Mouse (Mus musculus) heart, adult 8-10 months (tissue): ENCODE measurements at regions not wholly inside any gene's neighbourhood (a gene's known extent, or its start where the extent isn't known, plus 50 kb on each side); places are given as distances from the start of the nearest gene placed in this dataset.

Experiments used
- DNase-seq: peaks from one replicate; pipeline ENCODE4 v3.0.0; 2022; ENCODE audit warnings: low spot score

DNA sequence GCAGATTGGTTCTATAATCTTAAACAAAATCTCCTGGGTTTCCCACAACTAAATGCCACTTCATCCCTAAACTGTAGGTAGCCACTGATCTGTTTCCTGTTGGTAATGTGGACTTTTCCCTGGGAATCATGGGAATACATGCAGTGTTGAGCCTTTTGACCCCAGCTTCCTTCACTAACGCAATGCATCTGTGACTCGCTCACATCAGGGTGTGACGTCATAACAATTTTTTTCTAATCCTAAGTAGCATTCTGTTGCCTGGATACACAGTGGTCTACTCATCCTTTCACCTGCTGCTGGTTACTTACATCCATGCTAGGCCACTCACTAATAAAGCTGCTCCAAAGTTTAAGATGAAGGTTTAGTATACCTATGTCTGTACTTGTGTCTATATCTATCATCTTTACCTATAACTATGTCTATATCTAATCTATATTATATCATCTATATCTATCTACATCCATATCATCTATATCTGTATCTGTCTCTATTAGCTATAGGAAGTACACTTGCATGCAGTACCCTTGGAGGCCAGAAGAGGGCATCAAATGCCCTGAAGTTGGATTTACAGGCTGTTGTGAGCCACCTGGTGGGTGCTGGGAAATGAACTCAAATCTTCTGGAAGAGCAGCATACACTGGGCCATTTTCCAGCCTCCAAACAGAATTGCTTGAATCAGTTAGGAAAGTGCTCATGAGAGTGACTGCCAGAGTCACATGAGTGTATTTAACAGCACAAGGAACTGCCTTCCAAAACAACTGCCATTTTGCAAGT, 157.5 kb upstream of the Rpl34 start:
- no peak for DNase-seq

DNA sequence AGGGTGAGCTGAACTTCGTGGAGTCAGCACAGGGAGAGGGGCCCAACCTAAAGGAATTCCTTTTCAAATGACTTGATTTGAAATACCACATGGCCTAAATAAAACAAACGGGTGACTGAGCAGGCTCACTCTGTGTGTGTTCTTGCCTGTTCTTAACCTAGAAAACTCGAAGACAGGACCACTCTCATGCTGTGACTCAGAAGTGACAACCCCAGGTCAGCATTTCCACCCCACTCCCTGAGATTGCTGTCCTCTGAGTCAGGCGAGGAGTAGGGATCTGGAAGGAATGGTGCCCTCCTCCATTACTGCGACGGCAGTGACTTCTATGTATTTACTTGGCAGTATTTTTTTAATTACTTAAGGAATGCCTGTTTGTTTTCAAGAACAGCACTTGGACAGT, 155.8 kb upstream of the Rpl34 start:
- DNase-seq = no peak

DNA sequence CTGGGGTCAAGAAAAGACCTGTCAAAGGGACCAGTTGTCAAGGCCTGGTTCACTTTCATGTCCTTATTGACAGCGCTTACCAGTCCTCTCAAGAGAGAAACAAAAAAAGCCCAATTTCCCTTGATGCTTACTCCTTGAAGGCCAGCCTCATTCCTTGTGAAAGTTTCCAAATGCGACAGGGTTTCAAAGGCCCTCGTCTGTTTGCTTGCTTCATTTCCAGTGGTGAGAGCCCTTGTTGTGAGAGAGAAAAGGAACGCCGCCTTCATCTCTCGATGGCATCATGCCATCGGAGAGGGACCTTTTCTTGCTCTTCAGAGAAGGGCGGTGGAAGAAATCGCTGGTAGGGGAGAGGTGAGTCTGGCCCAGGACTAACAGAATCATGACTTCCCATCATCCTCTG, 154.2 kb upstream of the Rpl34 start:
- no peak for DNase-seq

DNA sequence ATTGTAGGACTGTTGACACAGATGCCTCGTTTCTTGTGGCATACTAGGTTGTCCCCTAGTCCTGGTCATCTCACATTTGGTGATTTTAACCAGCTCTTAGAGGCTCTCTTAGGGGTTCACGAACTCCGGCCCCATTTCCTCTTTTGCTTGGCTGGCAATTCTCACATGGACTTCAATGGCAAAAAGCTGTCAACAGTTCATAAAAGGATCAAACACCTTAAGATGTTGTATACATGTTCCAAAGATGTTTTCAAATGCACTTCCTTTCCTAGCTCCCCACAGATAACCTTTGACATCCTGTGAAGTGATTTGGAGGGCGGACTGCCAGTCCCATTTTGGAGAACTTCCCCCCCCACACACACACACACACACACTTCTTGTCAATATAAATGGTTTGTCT, 153.7 kb upstream of the Rpl34 start:
- no peak for DNase-seq

DNA sequence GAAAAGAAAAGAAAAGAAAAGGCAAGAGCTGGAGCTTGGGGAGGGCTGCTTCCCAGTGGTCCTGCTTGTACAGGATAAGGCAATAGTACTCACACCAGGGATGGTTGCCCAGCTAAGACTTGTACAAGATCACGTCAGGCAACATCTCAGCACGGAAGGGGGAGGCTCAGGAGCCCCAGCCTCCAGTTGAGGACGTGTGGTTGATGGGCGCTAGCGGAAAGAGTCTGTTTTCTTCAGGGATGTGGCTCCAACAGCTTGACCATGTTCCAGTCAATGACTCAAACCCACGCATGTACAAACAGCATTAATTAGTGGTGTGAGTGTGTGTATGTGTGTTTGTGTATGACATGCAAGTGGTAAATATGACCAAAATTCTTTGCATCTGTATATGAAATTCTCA, 153.1 kb upstream of the Rpl34 start:
- no peak for DNase-seq

DNA sequence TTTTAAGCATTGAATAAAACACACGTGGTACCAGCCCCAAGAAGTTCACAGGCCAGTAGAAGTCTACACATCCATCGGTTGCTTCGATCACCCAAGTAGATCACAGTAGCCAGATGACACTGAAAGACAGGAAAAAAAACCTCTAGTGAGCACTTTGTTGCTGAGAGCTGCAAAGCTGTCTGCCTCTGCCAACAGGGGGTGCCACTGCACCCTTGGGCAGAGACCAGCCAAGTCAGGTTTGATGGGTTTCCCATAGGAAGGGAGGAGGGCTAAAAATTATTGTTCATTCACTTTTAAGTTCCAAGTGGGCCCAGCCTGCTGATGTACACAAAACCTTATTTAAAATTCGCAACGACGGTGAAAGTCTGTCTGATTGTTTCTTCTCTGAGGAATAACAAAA, 150.3 kb upstream of the Rpl34 start:
- DNase-seq = no peak

DNA sequence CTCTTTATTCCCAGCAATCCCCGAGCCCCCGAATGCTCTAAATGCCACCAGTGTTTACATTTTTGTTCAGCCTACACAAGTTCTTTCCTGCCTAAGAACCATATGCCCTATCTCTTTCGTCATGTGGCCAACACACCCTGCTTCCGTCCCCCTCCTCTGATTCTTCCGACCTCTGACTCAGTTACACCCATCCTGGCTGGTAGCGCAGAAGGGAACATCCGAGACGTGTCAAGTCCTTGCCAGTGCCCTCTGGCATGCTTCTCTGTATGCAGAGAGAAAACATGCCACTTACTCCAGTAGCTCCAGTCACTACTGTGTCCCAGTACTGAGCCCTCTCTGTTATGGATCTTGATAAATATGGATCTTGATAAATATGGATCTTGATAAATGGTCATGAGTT, 149.3 kb upstream of the Rpl34 start:
- no peak for DNase-seq

DNA sequence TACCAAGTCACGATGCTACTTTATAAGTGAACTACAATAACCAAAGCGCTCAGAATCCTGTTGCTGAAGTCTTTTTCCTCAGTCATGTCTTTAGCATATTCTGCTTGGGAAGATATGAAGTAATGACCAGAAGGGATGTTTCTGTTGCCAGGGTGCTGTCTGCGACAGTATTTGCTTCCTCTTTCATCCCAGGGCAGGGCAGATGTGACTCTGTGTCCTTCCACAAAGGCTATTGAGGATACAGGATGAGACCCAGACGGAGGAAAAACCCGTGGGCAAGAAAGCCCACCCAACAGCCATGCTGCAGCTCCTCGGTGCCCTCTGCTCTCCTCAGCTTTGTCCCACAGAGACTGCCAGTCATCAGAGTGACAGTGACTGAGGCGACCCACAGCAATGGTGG, 148.6 kb upstream of the Rpl34 start:
- no peak for DNase-seq

DNA sequence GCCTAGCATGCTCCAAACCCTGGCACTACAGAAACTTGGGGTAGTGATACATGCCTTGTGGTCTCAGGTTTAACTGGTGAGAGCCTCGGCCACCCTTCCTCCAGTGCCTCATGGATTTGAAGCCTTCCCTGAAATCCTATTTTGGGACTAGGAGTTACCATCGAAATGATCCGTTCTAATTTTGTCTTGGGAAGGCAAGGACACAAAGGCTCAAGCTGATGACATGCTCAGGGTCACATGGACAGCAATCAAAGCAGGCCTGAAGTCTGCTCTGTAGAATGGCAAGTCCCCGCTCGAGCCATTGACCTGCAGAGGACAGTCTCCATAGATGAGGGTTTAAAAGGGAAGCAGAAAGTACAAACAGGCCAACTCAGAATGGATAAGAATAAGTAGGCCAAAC, 147.8 kb upstream of the Rpl34 start:
- DNase-seq = peak; percentile 11

DNA sequence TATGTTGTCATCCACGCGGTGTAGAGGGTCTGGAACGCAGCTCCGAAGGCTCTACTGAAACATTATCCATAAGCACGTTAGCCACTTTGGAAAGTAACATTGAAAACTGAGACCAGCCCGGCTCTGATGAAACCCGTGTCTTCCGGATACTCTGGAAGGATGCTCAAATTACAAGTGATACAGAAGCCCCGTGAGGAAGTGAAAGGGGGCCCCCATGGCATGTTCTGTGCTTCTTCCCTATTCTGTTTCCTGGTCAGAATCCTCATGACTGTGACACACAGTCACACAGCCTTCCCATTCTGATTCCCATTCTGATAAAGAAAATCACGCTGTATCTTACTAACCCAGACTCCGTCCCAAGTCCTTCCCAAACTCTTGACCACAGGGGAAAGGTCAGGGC, 143.5 kb upstream of the Rpl34 start:
- DNase-seq = peak; percentile 21

DNA sequence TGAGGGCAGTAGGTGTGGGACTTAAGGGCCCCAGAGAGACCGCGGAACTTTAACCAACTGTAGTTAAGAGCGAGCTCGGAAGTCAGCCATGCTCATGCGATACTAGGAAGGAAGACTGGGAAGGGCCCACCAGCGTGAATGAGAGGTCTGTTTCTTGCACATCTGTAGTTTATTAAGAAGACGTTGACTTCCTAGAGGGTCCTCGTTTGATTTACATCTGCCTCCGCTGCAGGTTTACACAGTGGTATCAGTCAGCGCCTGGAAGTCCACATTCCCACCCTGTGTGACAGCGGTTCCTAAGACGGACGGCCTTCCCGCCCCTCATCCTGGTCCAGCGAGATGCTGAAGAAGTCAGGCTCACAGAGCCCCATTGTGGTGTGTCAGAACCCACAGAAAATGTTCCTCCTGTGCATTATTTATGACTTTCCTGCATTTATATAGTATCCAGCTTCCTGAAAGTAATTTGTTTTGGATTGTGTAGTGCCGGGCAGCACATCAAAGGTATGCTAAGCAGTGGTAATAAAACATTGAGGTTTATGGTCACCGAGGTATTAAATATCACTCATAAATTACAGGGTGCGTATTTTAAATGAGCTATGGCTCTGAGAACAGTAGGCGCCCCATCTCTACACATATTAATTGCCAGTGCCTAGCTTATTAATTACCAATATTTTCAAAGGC, 136.9 kb upstream of the Rpl34 start:
- no peak for DNase-seq

DNA sequence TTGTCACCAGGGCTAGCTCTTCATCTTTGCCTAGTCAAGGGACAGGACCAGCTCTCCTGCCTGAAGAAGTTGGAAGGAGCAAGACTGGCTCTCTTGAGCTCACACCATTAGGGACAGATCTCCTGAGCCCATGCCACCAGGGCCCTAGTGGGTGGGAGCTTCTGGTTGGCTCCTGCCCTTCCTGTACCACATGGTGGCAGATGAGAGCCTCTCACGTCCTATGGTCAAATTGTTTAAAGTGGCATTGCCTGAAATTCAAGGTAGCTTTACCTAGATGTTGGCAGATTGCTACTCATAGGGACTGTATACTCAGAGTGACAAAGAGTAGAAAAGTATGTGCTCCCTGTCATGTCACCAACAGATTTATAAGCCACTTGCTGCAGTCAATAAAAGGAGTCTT, 134.6 kb upstream of the Rpl34 start:
- DNase-seq = no peak

DNA sequence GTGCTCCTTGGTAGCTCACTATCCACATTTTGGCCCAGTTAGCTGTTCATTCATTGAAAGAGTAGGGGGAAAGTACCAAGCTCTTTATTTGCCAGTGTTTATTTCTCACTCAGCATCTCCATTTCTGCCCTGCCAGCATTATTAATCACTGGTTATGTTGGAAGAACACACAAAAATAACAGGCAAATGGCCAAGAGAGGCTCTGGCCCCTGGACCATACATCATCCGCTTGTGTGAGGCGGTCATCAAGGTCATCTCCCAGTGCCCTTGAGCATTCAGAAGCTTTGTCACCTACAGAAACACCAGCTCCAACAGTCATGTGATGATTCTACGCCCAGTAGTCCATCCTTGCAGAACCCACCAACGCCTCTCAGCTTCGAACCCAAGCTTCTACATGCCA, 133.2 kb upstream of the Rpl34 start:
- no peak for DNase-seq

DNA sequence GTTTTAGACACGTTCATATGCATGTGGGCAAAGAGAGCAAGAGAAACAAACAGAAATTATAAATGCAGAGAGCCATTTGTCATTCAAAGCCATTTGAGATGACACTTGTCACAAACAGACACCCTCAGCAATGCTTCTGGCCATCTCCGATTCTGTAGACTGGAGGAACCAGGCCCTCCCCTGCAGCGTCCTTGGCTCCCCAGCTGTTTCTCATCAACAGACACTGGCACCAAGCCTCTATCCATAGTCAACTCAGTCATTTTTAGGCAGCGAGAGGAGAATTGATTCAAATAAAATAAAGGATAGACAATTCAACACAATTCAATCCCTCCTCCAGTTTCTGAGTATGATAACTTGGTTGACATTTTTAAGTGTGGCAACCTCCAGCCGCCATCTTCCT, 130.1 kb upstream of the Rpl34 start:
- DNase-seq = no peak

DNA sequence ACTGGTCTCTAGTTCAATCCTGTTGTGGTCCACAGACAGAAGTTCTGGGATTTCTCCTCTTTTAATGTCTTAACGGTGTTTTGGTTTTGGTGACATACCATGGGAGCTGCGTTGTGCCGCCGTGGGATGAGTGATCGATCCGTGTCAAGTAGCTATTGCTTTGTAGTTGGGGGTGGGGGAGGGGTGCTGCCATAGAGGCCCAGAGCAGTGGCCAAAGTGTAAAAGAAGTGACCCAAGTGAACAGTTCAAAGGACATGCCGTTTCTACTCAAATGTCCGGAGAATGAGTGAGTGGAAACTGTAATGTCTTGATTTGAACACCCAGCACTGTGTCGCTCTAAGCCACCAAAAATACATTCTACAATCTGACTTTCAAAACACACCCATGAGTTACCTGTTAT, 123.7 kb upstream of the Rpl34 start:
- DNase-seq = no peak

DNA sequence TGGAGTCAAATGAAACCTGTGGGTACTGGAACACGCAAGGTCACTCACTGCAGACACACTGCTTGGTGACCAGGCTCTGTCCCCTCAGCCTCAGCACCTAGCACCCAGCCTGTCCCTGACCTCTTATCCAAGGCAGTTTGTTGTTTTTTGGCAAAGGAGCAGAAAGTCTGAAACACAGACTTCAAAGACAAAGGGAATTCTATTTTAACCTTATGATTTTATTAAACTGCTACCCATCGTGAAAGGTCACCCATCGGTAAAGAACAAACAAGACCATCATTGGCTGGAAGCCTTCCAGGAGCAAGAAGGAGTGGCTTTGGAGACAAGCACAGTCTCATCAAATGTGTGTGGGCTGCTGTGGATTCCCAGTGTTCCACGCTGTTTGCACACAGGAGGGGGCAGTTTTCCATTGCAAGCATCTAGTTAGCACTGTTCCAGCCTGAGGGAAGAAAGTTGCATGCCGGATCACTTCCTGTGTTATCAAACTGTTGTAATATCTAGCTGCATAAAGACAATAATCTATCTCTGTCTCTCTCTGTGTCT, 120.6 kb upstream of the Rpl34 start:
- DNase-seq = no peak

DNA sequence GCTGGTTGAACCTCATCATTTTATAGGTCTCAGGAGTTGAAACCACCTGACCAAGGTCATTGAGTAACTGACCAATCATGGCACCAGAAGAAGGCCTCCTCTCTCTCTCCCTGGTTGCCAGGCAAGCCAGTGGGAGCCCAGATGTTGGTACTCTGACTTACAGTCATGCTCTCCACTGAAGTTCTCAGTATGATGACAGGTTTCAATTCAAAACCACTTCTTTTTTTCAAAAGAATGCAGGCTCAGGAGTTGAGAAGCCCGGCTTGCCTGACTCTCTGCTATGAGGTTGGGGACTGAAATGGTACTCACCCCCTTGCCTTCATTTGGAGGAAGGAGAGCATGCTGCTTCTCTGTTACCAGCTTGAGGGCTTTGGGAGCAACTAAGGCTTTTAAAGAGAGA, 111.6 kb upstream of the Rpl34 start:
- no peak for DNase-seq

DNA sequence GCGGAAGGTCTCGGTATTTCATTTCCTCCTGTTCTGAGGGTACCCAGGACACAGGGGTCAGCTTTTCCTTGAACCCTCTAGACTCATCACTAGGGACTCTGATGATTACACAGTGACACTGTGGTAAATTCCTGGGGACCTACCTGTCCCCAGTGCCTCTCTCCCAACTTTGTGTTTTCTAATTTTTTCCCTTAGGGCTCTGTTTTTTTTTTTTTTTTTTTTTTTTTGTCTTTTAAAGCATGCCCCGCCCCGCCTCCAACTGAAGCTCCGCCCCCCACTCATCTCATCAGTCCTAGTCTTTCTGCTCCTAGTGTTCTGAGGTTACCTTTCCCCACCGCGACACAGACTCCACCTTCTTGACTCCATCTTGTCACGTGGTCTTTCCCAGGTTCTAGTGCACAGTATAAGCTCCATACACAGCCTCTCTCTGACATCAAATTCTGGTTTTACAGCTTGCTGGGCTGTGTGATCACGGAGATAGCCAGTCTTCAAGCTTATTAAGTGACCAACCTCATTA, 109.8 kb upstream of the Rpl34 start:
- no peak for DNase-seq

DNA sequence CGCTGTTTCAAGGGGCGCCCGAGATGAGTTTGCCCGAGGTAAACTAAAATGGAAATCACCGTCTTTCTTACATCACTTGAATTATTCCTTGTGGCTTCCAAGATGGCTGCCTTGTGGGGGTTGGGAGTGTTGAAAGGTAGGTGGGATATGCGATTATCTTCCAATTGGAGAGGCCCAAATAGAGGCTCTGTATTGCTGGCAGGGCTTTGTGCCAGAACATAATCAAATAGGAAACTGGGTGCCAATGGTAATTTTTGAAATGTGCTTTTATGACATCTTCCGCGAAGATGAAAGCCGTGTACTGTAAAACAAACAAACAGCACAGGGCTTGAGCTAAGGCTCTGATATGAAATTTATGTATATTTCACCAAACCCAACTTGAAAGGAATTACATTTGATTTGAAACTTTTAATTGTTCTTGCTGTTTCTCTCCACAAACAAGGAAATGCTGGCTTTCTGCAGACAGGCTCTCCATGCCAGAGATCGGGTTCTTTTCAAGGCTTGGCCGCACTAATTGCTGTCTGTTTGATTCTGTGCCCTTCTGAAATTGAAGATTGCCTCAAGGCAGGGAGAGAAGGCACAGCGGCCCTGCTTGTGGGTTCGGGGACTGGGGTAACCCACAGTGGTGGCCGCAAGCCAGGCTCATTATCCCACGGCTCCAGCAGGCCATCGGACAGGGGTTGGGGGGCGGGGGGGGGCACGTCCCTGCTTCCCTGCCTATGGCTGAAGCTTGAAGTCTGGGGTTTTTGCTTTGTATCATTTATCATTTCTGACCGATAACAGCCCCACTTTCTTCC, 108.6 kb upstream of the Rpl34 start:
- no peak for DNase-seq

DNA sequence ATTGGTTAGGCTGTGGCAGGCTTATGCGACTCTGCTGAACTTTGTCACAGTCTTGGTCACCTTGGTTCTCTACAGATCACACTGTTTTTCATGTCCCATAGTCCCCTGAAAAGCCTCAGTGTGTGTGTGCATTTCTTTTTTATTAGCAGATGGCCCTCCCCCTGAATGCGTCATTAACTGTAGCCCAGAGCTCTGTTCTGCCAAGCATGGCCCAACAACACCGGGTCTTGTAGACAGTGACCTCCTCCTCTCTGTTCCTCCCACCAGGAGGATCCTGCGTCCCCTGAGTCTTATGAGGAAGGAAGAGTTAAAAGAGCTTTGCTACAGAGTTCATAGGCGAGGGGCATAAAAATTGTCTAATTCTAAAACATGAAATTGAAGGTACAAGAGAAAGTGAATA, 103.5 kb upstream of the Rpl34 start:
- no peak for DNase-seq

DNA sequence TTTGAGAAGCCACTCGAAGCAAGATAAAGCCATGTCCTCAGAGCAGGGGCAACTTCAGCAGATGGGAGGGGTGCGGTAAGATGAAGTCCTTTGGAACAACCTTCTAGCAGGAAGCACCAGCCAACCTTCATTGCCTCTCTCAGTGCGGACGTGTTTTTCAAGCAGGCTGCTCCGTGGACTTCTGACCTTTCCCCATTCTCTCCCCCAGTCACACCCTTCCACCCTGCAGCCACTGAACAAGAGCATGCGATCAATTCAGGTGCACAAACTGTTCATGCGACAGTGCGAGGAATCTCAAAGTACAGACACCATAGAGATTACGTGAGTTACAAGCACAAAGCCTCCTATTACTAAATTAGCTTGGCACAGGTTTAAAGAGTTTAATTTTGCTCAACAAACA, 102.9 kb upstream of the Rpl34 start:
- DNase-seq = no peak

DNA sequence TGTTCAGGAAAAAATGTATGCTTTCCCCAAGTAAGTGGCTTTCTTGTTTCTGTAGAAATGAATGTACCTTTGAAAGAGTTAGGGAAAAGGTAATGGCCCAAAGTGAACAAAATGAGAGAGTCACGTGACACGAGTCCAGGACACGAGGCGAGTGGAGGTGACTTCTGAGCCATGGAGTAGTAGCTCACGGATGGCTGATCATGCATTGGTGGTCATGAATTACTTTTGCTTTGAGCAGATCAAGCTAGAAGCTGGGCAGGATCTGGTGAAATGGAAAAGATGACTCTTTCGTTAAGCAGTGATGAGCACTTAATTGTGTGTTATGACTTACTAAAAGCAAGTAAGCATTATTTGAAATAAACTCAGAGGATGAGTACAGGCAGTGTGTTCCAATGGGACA, 101.6 kb upstream of the Rpl34 start:
- no peak for DNase-seq
